Mouse (Mus musculus) adrenal gland, adult 2 months (tissue): ENCODE measurements around the gene Ggnbp2. TPM values are rescaled to one million over a fixed set of nuclear protein-coding genes. Genes with fewer than 3 reads are reported as not detected.
"Not testable (repeated sequence)": the region's sequence is repeated elsewhere in the genome, so short reads cannot be mapped to it uniquely, and the experiment has no call there.

Experiments
- DNase-seq: peaks from one replicate; pipeline ENCODE4 v3.0.0; 2021
- polyA plus RNA-seq: library from polyadenylated mRNA; depleted of rRNA; stranded (reverse); fragments of >200 nt; gene quantifications from 2 replicates; pipeline ENCODE4 v1.2.3, GENCODE M21; 2012
- total RNA-seq, 2 experiments: library from RNA; stranded (reverse); gene quantifications; 2 replicates each; pipeline ENCODE4 v1.2.3; 2021

Gene Ggnbp2
- total and polyA plus RNA-seq, 3 experiments = 8.2 to 87.0 (median 67.1) TPM

DNA sequence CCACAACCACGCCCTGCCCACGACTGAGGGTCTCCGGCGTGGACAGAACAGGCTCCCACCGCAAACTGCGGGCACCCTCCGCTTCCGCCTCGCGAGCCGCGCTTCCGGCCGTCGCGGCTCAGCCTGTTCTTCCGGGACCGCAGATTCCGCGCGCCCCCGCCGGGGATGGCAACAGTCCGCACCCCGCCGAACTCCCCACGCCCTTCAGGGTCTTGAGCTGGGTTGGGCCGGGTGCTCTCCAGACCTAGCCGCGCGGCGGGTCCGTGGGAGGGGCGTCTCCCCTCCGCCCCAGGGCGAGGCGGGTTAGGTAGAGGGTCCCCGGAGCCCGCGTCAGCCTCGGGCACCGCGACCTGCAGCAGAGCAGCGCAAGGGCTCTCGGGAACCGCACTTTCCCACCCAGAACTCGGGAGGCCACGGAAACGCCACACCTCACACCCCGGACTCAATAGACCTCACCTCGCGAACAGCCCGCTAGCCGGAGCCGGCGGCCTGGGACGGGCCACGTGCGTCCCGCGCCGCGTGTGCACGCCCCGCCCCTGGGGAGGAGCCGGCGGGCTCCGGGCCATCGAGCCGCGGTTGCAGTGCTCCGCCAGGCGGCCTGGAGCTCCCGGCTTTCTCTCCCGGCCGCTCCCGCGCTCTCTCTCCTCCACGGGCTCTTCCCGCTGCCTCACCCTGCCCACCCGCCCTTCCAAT is 9.3 kb upstream of the Ggnbp2 start, which contains the start of the genes Myo19 and Pigw:
Gene Myo19 (plus strand): TSS at position 377 of the 693 bp plus-strand sequence.
Gene Pigw (minus strand): TSS at position 514 of the 693 bp plus-strand sequence.
- DNase-seq = peak; percentile 92

DNA sequence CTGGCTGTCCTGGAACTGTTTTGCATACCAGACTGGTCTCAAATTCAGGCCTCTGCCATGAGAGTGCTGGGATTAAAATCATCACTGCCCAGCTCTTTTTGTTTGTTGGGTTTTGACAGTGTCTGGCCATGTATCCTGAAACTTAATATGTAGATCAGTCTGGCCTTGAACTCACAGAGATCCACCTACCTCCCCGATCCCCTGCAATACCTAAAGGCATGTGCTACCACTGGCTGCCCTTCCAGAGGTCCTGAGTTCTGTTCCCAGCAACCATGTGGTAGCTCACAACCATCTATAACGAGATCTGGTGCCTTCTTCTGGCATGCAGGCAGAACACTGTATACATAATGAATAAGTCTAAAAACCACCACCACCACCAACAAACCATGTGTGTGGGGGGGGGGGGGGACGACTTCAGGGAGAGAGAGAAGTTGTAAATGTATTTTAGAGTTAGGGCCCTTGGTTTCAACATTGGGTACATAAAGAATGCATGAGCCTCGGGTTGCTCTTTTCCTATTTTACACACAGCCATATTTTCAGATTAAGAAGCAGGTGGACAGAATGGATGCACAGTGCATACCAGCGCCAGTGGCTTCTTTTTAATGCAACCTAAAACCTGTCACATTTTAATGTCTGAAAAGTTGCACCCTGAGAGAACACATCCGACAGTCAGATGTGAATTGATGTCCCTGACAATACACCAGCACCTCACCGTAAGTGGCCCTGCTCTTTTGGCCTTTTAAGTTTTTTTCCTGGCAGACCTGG is 8.6 kb upstream of the Ggnbp2 start:
- no peak for DNase-seq

- not testable (repeated sequence) for DNase-seq
Measured at GRCm38 (mm10) chr11:84876020-84876419, 5.4 kb upstream of the Ggnbp2 start.

DNA sequence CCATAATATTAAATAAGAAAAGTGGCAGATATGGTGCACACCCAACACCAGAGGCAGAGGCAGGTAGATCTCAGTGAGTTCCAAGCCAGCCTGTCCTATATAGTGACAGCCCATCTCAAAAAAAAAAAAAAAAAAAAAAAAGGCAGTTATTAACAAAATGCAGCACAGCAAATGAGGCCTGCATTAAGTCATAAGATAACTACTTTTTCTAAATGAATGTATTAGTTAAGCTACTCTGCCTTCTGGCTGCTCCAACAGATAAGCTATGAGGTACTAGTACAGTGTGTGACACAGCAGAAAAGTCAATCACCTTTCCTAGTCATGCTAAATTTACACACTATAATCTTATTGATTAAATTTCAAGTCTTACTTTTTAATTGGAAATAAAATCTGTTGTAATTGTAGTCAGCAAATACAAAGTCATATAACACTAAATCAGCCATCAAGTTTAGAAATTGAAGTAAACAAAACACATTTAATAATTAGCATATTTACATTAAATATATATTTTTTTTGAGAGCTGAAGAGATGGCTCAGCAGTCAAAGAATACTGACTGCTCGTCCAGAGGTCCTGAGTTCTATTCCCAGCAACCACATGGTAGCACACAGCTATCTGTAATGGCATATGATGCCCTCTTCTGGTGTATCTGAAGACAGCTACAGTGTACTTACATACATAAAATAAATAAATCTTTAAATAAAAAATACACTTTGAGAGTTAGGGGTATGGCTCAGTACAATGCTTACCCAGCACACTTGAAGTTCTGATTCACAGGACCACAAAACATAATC is 2.6 kb upstream of the Ggnbp2 start:
- no peak for DNase-seq

DNA sequence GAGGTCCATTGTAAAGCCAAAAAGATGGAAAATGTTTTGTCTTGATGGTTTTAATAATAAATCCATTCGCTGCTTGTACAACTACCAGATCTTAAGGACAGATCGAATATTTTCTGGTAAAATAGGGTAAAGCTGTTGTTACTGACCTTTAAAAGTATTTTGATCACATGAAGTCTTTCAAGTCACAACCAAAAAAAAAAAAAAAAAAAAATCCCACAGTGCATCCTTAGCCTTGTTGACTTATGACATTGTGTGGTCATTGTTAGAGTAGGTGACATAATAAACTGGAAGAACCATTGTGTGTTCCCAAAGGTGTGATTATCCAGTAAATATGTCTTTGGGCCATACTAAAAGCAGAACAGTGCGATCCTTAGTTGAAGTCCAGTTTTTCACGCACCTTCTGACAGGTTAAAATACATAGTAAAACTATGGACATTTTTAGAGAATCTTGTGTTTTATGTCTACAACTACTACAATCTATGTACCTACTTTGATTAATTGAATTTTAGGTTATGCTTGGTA is 992 bp upstream of the Ggnbp2 start:
- no peak for DNase-seq

- DNase-seq = no peak
Measured at GRCm38 (mm10) chr11:84871046-84871445, 429 bp upstream of the Ggnbp2 start.

DNA sequence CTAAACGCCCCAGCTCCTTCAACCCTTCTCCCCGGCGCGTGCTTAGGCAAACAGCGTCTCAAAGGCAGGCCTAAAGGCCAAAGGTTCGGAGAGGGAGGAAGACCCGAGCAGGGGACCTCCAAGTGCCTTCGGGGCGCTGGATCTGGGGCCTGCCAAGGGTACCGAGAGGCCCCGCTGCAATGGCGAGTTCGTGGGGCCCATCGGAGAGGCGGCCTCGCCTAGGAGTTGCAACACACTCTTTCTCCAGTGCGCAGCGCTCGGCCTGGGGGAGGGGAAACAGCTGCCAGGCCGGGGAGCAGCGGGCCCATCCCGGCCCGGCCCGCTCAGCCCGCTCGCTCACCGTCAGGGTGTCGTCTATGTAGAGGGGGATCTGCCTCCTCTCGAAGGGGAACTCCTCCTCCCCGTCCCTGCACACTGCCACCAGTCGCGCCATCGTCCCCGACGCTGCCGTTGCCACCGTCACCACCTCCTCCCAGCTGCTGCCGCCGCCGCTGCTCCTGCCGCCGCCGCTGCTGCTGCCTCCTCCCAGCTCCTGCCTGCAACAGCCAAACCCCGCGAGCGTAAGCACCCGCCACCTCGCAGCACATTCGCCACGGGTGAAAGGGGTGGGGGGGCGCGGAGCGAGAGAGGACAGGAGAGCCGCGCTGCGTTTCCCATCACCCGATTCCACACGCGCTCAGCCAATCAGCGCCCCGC is 932 bp downstream of the Ggnbp2 start:
- peak; percentile 96 for DNase-seq

DNA sequence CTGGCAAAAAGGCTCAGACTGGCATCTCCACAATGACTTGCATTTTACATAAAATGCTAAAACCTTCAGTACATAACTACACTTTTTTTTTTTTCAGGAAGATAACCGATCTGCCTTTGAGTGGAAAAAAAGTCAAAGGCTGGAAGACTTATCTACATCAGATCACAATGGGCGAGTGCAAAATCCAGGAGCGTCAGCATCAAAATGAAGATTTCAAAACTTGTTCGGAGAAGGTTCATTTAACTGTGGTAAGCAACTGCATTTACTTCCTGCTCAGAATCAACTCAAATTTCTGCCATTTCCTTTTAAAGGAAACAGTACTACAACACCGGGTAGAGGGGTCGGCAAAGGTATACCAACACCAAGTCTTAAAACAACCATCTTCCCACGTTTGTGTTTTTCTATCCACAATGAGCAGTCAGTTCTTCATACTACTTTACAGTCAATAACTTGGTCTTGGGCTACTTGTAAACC is 1.8 kb downstream of the Ggnbp2 start:
- no peak for DNase-seq

- DNase-seq = no peak
Measured at GRCm38 (mm10) chr11:84867586-84867985, 3.0 kb downstream of the Ggnbp2 start.

DNA sequence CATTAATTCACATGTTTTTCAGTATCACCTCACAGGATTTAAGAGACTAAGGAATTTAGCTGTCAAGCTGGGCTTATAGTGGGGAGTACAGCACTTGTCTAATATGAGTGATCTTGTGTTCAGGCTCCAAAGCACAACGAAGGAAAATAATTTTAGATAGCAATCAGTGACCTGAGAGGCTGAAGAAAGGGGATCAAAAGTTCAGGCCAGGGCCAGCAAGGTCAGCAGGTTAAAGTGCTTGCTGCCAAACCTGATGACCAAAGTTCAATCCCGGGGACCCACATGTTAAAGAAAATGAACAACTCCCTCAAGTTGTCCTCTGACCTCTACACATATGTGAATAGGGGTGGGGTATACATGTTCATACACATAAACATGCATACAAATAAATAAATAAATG is 5.3 kb downstream of the Ggnbp2 start:
- no peak for DNase-seq

- DNase-seq = no peak
Measured at GRCm38 (mm10) chr11:84855285-84855684, 15.3 kb downstream of the Ggnbp2 start.

DNA sequence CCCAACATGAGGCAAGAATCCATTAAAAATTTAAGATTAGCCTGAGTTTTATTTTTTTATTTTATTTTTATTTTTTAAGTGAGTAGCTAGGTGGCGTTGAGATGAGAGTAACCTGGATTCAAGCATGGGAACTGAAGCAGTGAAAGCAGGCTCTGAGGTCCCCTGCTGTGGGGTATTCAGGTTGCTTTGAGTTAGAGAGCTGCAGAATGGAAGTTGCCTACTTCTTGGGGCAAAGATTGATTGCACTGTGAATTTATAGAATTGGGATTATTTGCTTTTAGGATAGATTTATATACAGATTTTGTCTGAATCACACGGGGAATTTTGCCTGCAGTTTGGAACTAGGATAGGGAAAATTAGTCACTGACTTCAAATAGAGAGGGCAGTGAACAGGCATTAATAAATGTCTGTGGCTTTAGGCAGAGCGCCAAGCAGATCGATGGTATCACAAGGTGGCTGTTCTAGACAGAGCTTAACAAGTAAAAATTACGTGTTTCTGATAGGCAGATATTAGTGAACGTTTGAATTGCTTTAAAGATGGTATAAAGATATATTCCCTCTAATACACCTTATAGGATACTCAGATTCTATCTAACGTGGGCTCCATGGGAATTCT is 23.0 kb downstream of the Ggnbp2 start:
- DNase-seq = peak; percentile 67

GRCm38 (mm10) chr11:84846741-84847474 is 23.7 kb downstream of the Ggnbp2 start:
- no peak for DNase-seq

GRCm38 (mm10) chr11:84839330-84839729 is 31.3 kb downstream of the Ggnbp2 start:
- no peak for DNase-seq

DNA sequence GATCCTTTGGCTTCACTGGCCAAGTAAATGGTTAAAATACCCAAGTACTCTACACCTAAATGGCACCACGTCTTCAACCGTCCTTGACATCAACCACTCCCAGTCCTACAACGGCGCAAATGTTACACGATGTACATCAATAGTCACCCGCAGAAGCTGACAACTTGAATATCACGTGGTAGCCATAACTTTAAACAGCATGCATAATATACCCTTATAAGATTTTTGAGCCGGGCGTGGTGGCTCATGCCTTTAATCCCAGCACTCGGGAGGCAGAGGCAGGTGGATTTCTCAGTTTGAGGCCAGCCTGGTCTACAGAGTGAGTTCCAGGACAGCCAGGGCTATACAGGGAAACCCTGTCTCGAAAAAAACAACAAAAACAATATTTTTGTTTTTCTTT is 41.1 kb downstream of the Ggnbp2 start:
- DNase-seq = not testable (repeated sequence)

DNA sequence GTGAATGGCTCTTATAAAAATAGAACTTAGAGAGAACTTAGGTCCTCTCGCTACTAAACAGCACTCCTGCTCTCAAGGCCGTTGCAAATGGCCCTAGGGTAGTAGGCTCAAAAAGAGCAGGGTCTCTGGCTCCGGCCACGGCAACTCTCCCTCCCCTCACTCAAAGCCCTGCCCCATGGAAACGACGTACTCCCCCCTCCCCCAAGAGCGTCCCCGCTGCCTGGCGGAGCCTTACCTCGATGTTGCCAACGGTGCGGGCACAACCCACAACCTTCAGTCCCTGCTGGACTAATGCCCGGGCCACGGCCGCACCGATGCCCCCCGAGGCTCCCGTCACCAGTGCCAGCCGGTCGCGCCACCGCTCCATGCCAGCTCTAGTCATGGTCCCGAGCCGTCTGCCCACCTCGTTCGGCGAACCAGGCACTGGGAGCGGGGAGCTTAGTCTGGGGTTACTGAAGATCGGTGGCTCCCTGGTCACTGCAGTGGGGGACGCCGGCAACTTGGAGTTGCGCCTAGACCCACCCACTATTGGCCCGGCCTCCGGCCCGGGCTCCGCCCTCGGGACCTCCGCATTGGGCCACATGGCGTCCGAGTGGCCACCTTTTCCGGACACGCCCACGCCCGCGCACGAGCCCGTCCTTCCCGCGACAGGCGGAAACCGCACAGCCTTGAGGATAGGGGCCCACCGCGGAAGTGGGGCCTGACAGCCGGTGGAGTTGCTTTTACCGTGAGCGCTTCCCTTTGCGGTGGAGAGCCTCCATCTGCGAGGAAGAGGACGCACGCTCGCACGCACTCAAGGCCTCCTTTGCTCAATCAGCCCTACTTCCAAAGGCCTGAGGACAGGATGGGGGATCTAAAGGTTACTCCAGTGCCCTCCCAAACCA is 41.9 kb downstream of the Ggnbp2 start, which contains the start of gene Dhrs11:
Gene Dhrs11 (minus strand): TSS at position 479 of the 884 bp plus-strand sequence.
- peak; percentile 99 for DNase-seq

DNA sequence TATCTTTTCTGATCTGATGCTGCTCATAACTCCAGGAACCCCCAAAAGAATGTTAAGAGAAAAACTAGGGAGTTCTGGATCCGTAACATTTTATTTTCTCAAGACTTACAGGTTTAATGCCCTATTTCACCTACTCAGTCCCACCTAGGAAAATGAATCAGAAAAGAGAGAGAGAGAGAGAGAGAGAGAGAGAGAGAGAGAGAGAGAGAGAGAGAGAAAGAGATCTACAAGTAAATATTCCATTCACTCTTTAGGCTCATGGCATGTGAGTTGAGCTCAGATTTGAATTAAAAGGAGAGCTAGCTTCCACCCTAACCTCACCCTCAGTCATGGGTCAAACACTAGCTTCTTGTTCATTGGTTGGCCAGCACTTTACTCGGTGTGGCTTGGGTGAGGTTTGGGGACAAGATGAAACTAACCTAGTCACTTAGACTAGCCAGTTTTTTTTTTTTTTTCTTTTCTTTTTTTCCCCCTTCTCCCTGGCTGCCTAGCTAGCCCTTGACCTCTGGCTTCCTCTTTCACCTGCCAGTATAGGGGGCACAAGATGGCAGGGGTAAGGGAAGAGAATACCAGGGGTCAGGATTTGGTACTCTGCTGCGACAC is 42.6 kb downstream of the Ggnbp2 start:
- DNase-seq = no peak

GRCm38 (mm10) chr11:84827492-84827891 is 43.1 kb downstream of the Ggnbp2 start:
- DNase-seq = no peak

DNA sequence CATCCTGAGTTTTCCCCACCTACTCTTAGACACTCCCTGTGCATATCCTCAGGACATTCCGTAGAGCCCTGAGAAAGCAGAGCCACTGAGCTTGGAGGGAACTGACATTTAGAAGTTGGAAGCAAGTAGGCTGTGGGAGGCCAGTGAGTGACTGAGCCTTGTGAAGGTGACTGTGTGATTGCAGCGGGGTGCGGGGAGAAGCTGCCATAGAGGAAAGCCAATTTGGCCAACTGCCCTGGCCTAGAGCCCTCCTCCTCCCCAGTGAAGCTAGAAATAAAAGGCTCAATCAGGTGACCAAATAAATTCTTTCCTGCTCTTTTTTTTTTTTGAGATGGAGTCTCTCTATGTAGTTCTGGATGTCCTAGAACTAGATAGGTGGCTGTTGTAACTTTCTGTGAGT is 44.4 kb downstream of the Ggnbp2 start:
- DNase-seq = peak; percentile 93
